Mouse (Mus musculus) heart, postnatal 0 days (tissue): Measurements from ENCODE around the gene Nup133. TPM values are rescaled to one million over a fixed set of nuclear protein-coding genes. Genes with fewer than 3 reads are reported as not detected.
"Not testable (repeated sequence)": the region's sequence is repeated elsewhere in the genome, so short reads cannot be mapped to it uniquely, and the experiment has no call there.

Experiments
- ATAC-seq: fragments of 200-750 bp; cut with Nextera tagmentation; 2 replicates; pipeline ENCODE4 v1.8.0; 2017; ENCODE audit warnings: low read depth, moderate number of reproducible peaks, moderate library complexity; ENCODE audit not compliant: insufficient read depth
- DNase-seq: peaks from one replicate; pipeline ENCODE4 v3.0.0-alpha.2; 2016; ENCODE audit warnings: low spot score
- H3K27ac ChIP-seq: fragments of 300-500 bp; sonication (generic); 2 replicates; pipeline ENCODE4 v1.5.1; 2014; ENCODE audit warnings: low read depth, mild to moderate bottlenecking
- H3K27me3 ChIP-seq: fragments of 300-500 bp; sonication (generic); 2 replicates; pipeline ENCODE4 v1.6.1; 2014; ENCODE audit warnings: low read length, mixed read lengths; ENCODE audit not compliant: control insufficient read depth, insufficient read depth
- H3K36me3 ChIP-seq: fragments of 300-500 bp; sonication (generic); replicated peaks from 2 replicates; pipeline ENCODE4 v1.6.1; 2014; ENCODE audit warnings: low read length, mixed read lengths; ENCODE audit not compliant: control insufficient read depth, insufficient read depth
- H3K4me1 ChIP-seq: fragments of 300-500 bp; sonication (generic); 2 replicates; pipeline ENCODE4 v1.6.1; 2014; ENCODE audit warnings: antibody characterized with exemption; ENCODE audit not compliant: control insufficient read depth, insufficient read depth
- H3K4me2 ChIP-seq: fragments of 300-500 bp; sonication (generic); 2 replicates; pipeline ENCODE4 v1.6.1; 2014; ENCODE audit warnings: low read depth, mild to moderate bottlenecking, low read length, moderate library complexity
- H3K4me3 ChIP-seq: fragments of 300-500 bp; sonication (generic); 2 replicates; pipeline ENCODE4 v1.5.1; 2014; ENCODE audit warnings: low read depth, low read length
- H3K9ac ChIP-seq: fragments of 300-500 bp; sonication (generic); replicated peaks from 2 replicates; pipeline ENCODE4 v1.6.1; 2014; ENCODE audit warnings: low read depth, low read length, mixed read lengths
- H3K9me3 ChIP-seq: fragments of 300-500 bp; sonication (generic); replicated peaks from 2 replicates; pipeline ENCODE4 v1.6.1; 2016; ENCODE audit warnings: low read length; ENCODE audit not compliant: control insufficient read depth
- CTCF ChIP-seq: IDR thresholded peaks from 2 replicates; pipeline ENCODE4 v1.5.1; 2016; ENCODE audit warnings: antibody characterized with exemption, control low read depth, low read depth
- EP300 ChIP-seq: IDR thresholded peaks from 2 replicates; pipeline ENCODE4 v1.6.1; 2016; ENCODE audit warnings: antibody characterized with exemption, low read depth
- WGBS: fragments of 180-500 bp; shearing (Covaris S2); extraction: QIAGEN DNeasy Blood & Tissue Kit; methylation state at CpG from one replicate; pipeline ENCODE4 v1.1.7; 2014; 5-methylcytosine and 5-hydroxymethylcytosine counted together
- polyA plus RNA-seq: library from polyadenylated mRNA; unstranded; fragments of >200 nt; fragmentation: Nextera tagmentation; extraction: Ambion mirVana; gene quantifications from 2 replicates; pipeline ENCODE4 v1.2.1, GENCODE M21; 2015
- total RNA-seq: library from RNA; depleted of rRNA; stranded (reverse); fragments of >200 nt; gene quantifications from 2 replicates; pipeline ENCODE4 v1.2.3, GENCODE M21; 2014; ENCODE audit warnings: low replicate concordance

Nup133 gene
- total and polyA plus RNA-seq, 2 experiments from 2014 or later: 9.8 to 14.8 TPM

DNA sequence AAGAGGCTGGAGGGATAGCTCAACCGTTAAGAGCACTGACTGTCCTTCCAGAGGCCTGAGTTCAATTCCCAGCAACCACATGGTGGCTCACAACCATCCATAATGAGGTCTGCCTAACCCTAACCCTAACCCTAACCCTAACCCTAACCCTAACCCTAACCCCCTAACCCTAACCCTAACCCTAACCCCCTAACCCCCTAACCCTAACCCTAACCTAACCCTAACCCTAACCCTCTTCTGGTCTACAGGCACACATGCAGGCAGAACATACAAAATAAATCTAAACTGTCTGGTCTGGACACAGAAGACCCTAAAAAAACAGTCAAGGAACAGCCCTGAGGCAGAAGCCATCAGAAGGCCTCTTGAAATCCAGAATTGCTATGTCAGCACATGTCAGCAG, 12.3 kb upstream of the Nup133 start:
- H3K36me3 ChIP-seq: peaks cover 65% of the 10 kb centered on the region
- ATAC-seq: no peak
- no peak overlapping the region for H3K4me3 ChIP-seq
- no peak overlapping the region for H3K4me2 ChIP-seq
- no peak for DNase-seq
- no peaks in the 10 kb centered on the region for H3K9me3 ChIP-seq
- TF ChIP-seq CTCF (no peak), EP300 (no peak)
- no peak overlapping the region for H3K9ac ChIP-seq
- no peak overlapping the region for H3K27ac ChIP-seq
- no peaks in the 10 kb centered on the region for H3K4me1 ChIP-seq
- H3K27me3 ChIP-seq: no peaks in the 10 kb centered on the region
- WGBS: 76% methylated on average over 1 of the region's 1 CpGs

DNA sequence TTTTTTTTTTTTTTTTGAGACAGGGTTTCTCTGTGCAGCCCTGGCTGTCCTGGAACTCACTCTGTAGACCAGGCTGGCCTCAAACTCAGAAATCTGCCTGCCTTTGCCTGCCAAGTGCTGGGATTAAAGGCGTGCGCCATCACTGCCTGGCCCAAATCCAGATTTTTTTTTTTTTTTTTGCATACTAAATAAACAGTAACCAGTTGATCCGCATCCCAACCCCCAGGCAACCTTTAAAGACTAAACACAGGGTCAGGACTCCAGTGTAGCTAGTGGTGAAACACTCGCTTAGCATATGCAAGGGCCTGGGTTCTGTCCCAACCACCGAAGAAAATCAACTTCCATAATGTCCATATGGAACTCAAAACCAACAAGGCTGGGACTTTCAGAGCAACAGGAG, 11.5 kb upstream of the Nup133 start:
- DNase-seq, H3K4me1 ChIP-seq, H3K4me2 ChIP-seq, H3K9ac ChIP-seq, H3K4me3 ChIP-seq, ATAC-seq, H3K9me3 ChIP-seq, H3K27ac ChIP-seq, H3K27me3 ChIP-seq: not testable (repeated sequence)
- peaks cover 69% of the 10 kb centered on the region for H3K36me3 ChIP-seq
- 79% methylated on average over 5 of the region's 5 CpGs for WGBS

DNA sequence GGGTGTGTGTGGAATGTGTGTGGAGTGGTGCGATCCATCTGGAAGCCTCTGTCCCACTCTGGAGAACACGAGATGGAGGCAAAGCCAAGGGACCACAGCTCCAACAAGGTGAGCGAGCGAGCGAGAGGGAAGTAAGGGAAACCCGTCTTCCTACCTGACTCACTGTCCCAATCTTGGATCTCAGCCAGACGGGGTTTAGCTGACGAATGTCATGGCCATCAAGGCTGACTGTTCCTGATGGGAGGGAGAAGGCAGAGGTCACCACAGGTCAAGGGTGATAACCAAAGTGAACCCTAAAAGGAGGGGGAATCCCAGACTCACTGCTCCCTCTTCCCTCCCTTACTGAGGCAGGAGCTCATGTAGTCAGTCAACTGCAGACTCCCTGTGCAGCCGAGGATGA, 11.0 kb upstream of the Nup133 start:
- Histone ChIP-seq H3K9me3 (no peaks in the 10 kb centered on the region), H3K4me1 (no peaks in the 10 kb centered on the region), H3K27ac (no peak overlapping the region), H3K4me3 (no peak overlapping the region), H3K36me3 (peaks cover 72% of the 10 kb centered on the region), H3K27me3 (no peaks in the 10 kb centered on the region), H3K9ac (no peak overlapping the region), H3K4me2 (no peak overlapping the region)
- DNase-seq (no peak), ATAC-seq (no peak)
- no peak for TF ChIP-seq EP300
- no peak for TF ChIP-seq CTCF
- 78% methylated on average over 9 of the region's 9 CpGs for WGBS

- H3K27ac ChIP-seq: no peak overlapping the region
- no peak overlapping the region for H3K9ac ChIP-seq
- no peak for TF ChIP-seq EP300
- no peak for TF ChIP-seq CTCF
- DNase-seq: no peak
- H3K4me2 ChIP-seq: no peak overlapping the region
- H3K9me3 ChIP-seq: no peaks in the 10 kb centered on the region
- no peak for ATAC-seq
- H3K36me3 ChIP-seq: peaks cover 72% of the 10 kb centered on the region
- H3K4me1 ChIP-seq: no peaks in the 10 kb centered on the region
- no peak overlapping the region for H3K4me3 ChIP-seq
- H3K27me3 ChIP-seq: no peaks in the 10 kb centered on the region
- 88% methylated on average over 6 of the region's 6 CpGs for WGBS
Measured at GRCm38 (mm10) chr8:123959473-123959872, 10.4 kb upstream of the Nup133 start.

DNA sequence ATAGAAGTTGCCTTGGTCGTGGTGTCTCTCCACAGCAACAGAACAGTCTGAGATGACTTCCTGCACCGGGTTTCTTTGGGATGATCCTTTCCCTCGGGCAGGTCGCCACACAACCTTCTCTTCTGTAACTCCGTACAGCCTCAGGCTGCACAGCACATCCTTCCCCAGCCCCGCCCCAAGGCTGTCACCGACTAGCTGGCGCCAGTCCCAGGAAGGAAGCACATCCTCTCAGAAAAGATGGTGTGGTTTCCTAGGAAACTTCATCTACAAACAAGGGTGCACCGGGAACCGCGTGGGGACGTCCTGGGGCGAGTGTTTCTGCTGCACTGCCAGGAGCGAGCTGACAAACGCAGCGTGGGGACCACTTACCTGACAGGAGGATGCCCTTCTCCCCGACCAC, 9.1 kb upstream of the Nup133 start:
- Histone ChIP-seq H3K27me3 (no peaks in the 10 kb centered on the region), H3K4me3 (no peak overlapping the region), H3K4me1 (no peaks in the 10 kb centered on the region), H3K9me3 (no peaks in the 10 kb centered on the region), H3K4me2 (no peak overlapping the region), H3K36me3 (peaks cover 69% of the 10 kb centered on the region), H3K27ac (no peak overlapping the region), H3K9ac (no peak overlapping the region)
- TF ChIP-seq CTCF: no peak
- TF ChIP-seq EP300: no peak
- ATAC-seq (no peak; the same call in 1 of the 2 replicates), DNase-seq (peak; percentile 42)
- WGBS: 49% methylated on average over 17 of the region's 17 CpGs

- TF ChIP-seq EP300: no peak
- H3K9ac ChIP-seq: no peak overlapping the region
- H3K4me1 ChIP-seq: no peaks in the 10 kb centered on the region
- H3K9me3 ChIP-seq: no peaks in the 10 kb centered on the region
- H3K4me2 ChIP-seq: no peak overlapping the region
- H3K27me3 ChIP-seq: no peaks in the 10 kb centered on the region
- no peak for DNase-seq
- no peak overlapping the region for H3K4me3 ChIP-seq
- H3K27ac ChIP-seq: no peak overlapping the region
- WGBS: 88% methylated on average over 8 of the region's 8 CpGs
- H3K36me3 ChIP-seq: peaks cover 47% of the 10 kb centered on the region
- ATAC-seq: no peak
Measured at GRCm38 (mm10) chr8:123954246-123954645, 5.2 kb upstream of the Nup133 start.
